Mouse (Mus musculus) spleen, adult 2 months (tissue): Measurements from ENCODE around the gene Depdc5.

Experiments used
- CTCF ChIP-seq: fragments of 200-500 bp; IDR thresholded peaks from 2 replicates; pipeline ENCODE4 v1.5.1; 2011; ENCODE audit warnings: mild to moderate bottlenecking, inconsistent platforms; ENCODE audit not compliant: insufficient read depth, insufficient read length, insufficient replicate concordance; ENCODE audit errors: extremely low read depth
- POLR2A ChIP-seq: fragments of 200-500 bp; IDR thresholded peaks from 2 replicates; pipeline ENCODE4 v1.6.1; 2011; ENCODE audit warnings: low read depth, low read length, inconsistent platforms

DNA sequence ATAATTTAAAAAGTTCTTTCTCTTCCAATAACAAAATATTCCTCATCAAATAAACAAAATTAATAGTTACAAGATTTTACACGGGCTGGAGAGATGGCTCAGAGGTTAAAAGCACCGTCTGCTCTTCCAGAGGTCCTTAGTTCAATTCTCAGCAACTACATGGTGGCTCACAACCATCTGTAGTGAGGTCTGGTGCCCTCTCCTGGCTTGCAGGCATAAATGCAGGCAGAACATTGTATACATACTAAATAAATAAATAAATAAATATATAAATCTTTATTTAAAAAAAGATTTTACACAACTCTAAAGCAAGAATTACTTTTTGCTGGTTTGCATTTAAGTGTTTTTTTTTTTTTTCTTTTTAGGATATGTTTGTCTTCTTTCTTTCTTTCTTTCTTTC is 23.5 kb upstream of the Depdc5 start:
- no peak for TF ChIP-seq POLR2A
- TF ChIP-seq CTCF, result no peak
